Mouse (Mus musculus) gastrocnemius, adult 18-20 months (tissue): ENCODE measurements around the gene Nfrkb. TPM values are rescaled to one million over a fixed set of nuclear protein-coding genes. Genes with fewer than 3 reads are reported as not detected.

Source experiments
- total RNA-seq, 2 experiments: library from RNA; stranded (reverse); gene quantifications; 2 replicates each; pipeline ENCODE4 v1.2.3; 2021

The Nfrkb gene
- total RNA-seq, 2 experiments from 2014 or later, result 8.6 to 8.7 TPM

Other genes starting within 250 kb of the Nfrkb start
- gene Aplp2, start 174.4 kb upstream of the Nfrkb start, total RNA-seq, result 100 to 1,000 TPM in 1 of 2 experiments, 10 to 100 TPM in 1; 99.7 to 123 TPM
- gene Prdm10, start 105.7 kb upstream of the Nfrkb start, total RNA-seq, result 1 to 10 TPM; 3.7 to 4.1 TPM
- 1 to 10 TPM in 1 of 2 experiments, under 1 TPM in 1; 0.87 to 2.8 TPM for gene Tmem45b, start 78.3 kb downstream of the Nfrkb start, total RNA-seq